Mouse (Mus musculus): Measurements from ENCODE around the gene Flnc.

- TF ChIP-seq GATA1 (IDR thresholded peaks at IDR 0.05; ENCODE audit: borderline replicate concordance, low read length), result no peak
- no peak for TF ChIP-seq FLI1 (IDR thresholded peaks at IDR 0.05; ENCODE audit: low read length)
Observed at GRCm38 (mm10) chr6:29394286-29394685, 38.8 kb upstream of the Flnc start.

All from megakaryocyte, embryonic 14.5 days (primary cell).